2 mouse cellular contexts compared by ENCODE assay signal in genomic region chr10:95471889-95472547, GRCm38 (mm10).
TF ChIP-seq lines count a peak whose summit lies in the region.

No protein-coding gene starts in this region.

TF ChIP-seq in CH12.LX, 34 proteins besides CTCF, POLR2A, EP300 and RAD21 (continued from another document):
- TF ChIP-seq MAFK (IDR thresholded peaks at IDR 0.05; ENCODE audit: insufficient replicate concordance, low read length) (peak; percentile 43; the same call in 1 of the 2 replicates), SMC3 (IDR thresholded peaks at IDR 0.05; ENCODE audit: low read depth, low read length) (no peak), E2F4 (IDR thresholded peaks at IDR 0.05; ENCODE audit: insufficient replicate concordance, low read depth, low read length) (no peak), KAT2A (IDR thresholded peaks at IDR 0.05; ENCODE audit: insufficient replicate concordance, low read length) (no peak), USF1 (IDR thresholded peaks at IDR 0.05; ENCODE audit: low read depth, low read length) (no peak), HCFC1 (IDR thresholded peaks at IDR 0.05; ENCODE audit: low read depth, low read length) (no peak), JUND (conservative IDR thresholded peaks at IDR 0.05; ENCODE audit: low read depth, low read length) (peak; percentile 72; the same call in 1 of the 2 replicates), IRF4 (IDR thresholded peaks at IDR 0.05; ENCODE audit: low read depth, low read length) (peak; percentile 81), NELFE (IDR thresholded peaks at IDR 0.05; ENCODE audit: low read depth, low read length) (no peak), ZC3H11A (IDR thresholded peaks at IDR 0.05; ENCODE audit: low read depth, low read length) (no peak), MYC (IDR thresholded peaks at IDR 0.05; ENCODE audit: low read depth, low read length) (no peak), ELF1 (IDR thresholded peaks at IDR 0.05; ENCODE audit: low read depth, low read length) (no peak), MXI1 (IDR thresholded peaks at IDR 0.05; ENCODE audit: low read depth, low read length) (no peak), USF2 (conservative IDR thresholded peaks at IDR 0.05; ENCODE audit: low read depth, low read length) (no peak), UBTF (IDR thresholded peaks at IDR 0.05; ENCODE audit: low read depth, low read length) (no peak), CHD2 (IDR thresholded peaks at IDR 0.05; ENCODE audit: low read length) (no peak; the same call in 1 of the 2 replicates), POLR2AphosphoS2 (IDR thresholded peaks at IDR 0.05; ENCODE audit: low read depth, low read length) (no peak), GABPA (IDR thresholded peaks at IDR 0.05; ENCODE audit: insufficient replicate concordance, low read depth, low read length) (no peak), RCOR1 (conservative IDR thresholded peaks at IDR 0.05; ENCODE audit: low read depth, low read length) (peak; percentile 51; the same call in 1 of the 2 replicates), TBP (conservative IDR thresholded peaks at IDR 0.05; ENCODE audit: low read depth, low read length) (no peak), MAZ (IDR thresholded peaks at IDR 0.05; ENCODE audit: low read depth, low read length) (0 out of 2 replicates have a peak, but pooled peaks have one; percentile 37), MAX (IDR thresholded peaks at IDR 0.05; ENCODE audit: low read length) (no peak), BHLHE40 (IDR thresholded peaks at IDR 0.05; ENCODE audit: low read depth, low read length) (peak; percentile 59), SIN3A (IDR thresholded peaks at IDR 0.05; ENCODE audit: low read length) (no peak)

TF ChIP-seq in myocyte, 11 proteins besides CTCF, POLR2A, EP300 and RAD21 (continued from another document):
- TF ChIP-seq CEBPB (IDR thresholded peaks at IDR 0.05; ENCODE audit: insufficient read depth, poor library complexity, severe bottlenecking) = no peak
- TF ChIP-seq TCF12 (IDR thresholded peaks at IDR 0.05; ENCODE audit: insufficient read depth, poor library complexity, severe bottlenecking) = peak; percentile 14
TF ChIP-seq in myocyte: peak in this region for 4.
